Mouse (Mus musculus) adipocyte (in vitro differentiated cells): ENCODE data around the gene Jam3.

ENCODE experiments used
- DNase-seq: peaks from one replicate; pipeline ENCODE4 v3.0.0-alpha.2; 2016; ENCODE audit warnings: low spot score

Gene Jam3

DNA sequence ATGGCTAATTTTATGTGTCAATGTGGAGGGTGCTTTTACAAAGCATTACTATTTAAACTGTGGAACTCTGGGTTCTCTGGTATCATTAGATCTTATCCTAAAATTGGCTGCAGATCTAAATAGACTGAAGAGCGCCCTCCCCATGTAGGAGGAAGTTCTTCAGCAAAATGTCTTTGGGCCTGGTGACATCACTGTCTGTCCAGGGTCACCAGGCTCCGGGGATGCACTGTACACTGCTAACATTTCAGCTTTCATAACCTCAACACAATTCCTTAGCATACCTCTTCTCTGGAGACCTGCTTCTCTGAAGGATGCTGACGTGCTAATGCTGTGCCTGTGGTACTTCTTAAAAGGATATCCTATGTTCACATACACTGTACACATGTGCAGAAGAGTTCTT is 43.5 kb downstream of the Jam3 start:
- no peak for DNase-seq

DNA sequence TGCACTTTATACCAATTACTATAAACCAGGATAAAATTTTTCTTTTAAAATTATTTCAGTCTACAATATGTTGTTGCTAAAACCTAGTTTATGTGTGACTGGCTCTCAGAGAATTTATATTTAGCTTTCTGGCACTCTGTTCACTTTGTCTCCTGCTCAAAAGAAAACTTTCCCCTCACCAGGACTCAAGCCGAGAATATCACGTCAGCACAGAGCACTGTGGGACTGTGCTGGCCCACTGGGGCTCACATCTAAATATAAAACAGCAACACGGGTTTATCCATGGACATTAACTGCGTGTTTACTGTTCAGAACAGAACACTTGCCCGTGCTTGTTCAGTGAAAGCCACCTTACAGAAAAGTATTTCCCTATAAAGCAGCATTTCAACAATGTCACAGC is 44.5 kb downstream of the Jam3 start:
- no peak for DNase-seq

DNA sequence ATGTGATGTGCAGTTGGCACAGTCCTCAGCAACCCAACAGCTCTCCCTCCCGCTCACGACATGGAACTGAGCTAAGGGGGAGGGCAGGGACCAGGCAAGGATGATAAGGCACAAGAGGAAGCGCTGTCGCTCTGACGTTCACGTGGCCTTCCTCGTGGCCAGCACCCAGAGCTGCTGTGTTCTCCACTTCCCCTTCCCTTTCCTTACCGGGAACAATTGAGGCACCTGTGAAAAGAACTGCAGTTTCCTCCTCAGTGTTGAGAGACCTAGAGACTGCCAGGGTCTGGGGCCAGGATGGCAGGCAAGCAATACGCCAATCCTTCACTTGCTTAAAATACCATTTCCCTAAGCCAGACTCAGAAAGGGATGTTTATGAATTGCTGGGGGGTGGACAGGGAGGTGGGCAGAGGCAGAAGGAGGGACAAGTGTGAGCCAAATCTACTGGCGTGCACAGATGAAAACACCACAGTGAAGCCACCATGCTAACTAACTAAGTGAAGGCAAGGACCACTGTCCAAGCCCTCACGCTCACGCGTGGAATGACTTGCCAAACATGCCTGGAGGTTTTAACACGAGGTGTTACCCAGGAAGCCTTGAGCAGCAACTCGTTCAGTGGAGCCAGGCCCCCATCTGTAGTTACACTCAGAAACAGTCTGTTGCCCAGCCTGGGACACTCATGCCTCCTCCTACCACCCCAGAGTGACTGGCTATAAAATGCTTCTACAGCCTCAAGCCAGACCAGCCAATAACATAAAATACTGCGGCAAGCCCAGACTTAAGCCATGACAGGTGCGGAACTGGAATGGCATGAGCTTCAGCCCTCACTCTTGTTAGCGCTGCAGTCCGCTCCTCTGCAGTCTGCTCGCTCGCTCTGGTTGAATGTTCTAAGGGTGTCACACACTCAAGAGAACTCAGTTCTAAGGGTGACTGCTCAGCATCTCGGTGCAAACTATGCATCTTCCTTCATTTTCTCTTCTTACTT is 45.4 kb downstream of the Jam3 start:
- DNase-seq: no peak

DNA sequence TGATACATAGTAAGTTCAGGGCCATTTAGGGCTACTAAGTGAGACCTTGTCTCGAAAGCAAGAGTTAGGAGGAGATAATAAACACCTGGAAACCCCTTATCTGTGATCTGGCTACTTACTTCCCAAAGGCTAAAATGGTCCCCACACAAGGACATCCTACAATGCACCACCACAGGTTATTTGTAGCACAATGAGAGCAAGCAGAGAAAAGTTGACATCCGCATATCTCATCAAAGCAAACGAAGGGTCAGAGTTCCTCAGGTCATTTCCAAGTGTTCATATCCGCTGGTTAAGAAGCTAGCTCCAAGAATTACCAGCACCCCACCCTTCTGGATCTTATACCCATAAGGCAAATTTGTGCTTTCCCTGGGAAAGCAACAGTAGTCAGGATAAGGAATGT is 46.8 kb downstream of the Jam3 start:
- no peak for DNase-seq

DNA sequence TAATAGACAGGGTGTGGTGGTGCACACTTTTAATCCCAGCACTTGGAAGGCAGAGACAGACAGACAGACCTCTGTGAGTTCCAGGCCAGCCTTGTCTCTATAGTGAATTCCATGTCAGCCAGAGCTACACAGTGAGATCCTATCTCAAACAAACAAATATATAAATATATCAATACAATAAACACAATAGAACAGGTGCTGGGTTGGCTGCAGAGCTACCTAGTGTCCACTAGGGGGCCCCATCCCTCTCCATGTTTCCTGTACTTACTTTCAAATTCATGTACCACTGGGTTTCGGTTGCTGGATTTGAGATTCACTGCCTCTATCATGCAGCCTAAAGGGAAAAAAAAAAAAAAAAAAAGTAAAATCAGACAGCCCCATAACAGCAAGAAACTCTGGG is 49.1 kb downstream of the Jam3 start:
- peak; percentile 48 for DNase-seq

DNA sequence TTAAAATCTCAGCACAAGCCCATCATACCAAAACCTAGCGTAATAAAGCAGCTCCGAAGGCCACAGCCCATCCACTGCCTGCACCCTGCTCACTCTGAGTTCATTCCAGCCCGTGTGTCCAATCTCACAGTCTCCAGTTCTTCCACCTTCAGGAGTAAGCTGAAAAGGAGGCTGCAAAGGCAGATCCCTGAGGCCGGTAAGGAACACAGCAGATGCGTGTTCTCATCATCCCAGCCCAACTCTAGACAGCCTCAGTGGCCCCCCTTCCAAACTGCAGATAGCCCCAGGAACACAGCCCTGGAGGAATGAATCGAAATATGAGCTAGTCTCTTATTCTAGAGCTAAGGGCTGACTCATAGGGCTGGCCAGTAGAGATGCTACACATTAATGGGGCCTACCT is 53.8 kb downstream of the Jam3 start:
- no peak for DNase-seq

DNA sequence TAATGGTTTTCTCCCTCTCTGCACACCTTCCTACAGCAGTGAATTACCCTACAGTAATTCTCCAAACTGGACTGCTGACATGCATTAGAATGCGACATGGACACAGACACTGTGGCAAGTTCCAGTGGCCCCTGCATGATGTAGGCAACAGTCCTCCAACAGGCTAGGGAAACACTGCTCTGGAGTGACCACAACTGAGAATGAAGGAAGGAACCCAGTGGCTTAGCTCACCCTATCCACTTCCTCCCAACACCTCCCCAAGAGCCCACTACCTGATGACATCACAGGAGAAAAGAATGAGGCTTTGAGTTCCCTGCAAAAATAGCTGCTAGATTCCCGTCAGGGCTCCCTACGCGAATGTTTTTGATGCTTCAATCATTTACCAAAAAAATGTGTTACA is 55.7 kb downstream of the Jam3 start:
- no peak for DNase-seq

DNA sequence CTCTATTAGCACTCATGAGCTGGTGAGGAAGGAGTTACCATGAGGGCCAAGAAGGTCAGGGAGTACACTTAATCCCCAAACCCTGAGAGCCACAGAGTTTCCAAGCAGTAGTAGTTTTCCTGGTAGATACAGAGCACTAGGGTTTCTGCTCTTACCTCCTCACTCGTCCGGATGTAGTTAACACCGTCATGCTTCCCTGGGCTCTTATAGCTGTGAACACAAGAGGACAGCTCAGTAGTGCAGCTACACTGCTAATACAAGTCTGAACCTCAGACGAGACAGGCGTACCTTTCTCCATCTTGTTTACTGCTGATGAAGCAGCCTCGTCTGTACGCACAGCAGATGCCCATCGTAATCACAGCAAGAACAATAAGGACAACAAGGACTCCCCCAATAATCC is 56.7 kb downstream of the Jam3 start:
- no peak for DNase-seq

DNA sequence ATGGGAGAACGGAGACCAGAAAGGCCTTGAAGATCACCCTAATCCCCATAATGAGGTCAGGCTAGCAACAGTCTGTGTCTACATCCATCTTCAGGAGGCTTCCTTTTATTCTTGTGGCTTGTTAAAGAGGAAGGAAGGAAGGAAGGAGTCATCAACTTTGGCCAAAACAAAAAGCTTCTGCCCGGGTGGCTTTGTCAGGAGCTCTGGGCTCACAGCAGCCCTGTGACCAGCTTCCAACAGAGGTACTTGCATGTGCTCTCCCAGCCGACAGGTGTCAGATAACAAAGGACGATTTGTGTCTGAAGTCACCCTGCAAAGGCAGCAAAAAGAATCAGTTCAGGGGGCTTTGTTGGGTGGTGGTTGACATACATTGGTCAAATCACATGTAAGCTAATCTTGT is 57.1 kb downstream of the Jam3 start:
- no peak for DNase-seq

DNA sequence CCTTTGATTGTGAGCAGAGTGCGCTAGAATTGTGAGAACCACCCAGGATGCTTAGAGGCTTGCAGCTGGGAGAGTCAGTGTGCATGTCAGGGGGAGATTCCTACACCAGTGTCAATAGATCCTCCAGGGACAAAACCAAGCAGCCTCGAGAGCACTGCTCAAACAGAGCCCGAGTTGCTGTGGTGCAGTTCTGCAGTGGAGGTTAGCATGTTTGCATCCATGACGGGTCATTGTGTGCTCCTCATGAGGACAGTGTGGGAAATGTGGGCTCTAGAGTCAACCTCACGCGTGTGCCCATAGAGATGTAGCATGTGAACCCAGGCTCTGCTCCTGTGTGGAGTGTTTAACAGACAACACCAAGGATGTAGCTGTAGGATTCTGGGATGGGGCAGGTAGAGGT is 62.3 kb downstream of the Jam3 start:
- DNase-seq: no peak

DNA sequence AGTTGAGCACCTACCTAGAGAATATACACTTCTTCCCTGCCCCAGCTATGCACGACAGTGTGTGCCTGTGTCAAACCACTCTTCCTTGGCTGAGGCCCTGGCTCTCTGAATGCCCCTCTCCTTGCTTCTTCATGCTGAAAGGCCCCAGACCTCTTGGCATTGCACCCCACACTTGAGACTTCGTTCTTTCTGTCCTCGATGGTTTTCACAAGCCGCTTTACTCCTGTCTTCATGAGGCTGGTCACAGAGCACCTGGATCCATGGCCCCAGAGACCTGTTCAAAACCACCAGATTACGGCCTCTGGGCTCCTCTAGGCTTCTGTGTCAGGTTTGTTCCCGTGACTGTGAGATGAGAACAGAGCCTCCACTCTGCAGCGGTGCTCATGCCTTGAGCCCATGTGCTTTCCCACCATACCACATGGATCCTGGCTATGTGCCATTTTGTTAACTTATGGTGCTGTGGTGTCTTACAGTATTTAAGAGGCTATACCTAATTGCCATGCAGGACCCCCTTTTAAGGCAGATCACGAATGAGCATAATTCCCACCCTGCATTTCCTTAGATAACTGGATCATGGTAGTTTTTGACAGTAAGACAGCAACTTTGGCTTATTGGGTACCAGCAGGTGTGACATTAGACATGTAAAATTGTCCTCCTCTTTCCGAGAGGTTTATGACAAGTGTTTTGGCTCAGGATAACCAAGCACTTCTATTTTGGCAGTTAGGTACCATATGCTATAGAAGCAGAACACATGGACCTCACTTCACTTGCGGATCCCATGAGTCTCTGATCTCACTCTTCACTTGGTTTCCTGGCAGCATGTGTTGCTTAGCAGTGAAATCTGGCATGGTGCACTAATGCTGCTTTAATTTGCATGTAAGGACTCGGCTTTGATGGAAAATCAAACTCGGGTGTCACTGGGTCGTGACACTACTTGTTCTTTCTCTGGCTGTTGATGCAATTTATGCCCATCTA is 64.1 kb downstream of the Jam3 start:
- DNase-seq: no peak

DNA sequence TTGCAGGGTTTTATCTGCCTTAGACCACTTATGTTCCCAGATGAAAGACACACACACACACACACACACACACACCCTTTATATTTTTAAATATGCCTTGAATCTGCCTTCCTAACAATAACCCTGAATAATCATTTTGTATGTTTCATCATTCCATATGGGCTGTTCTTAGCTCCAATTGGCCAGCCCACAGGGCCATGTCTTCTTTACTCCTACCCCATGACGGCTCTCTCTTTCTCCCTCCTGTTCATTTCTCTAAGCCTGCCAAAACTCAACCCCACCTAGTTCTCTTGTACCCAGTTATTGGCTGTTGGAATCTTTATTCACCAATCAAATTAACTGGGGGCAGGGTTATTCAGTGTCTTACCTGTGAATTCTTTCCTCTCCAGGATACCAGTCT is 65.1 kb downstream of the Jam3 start:
- DNase-seq: no peak

DNA sequence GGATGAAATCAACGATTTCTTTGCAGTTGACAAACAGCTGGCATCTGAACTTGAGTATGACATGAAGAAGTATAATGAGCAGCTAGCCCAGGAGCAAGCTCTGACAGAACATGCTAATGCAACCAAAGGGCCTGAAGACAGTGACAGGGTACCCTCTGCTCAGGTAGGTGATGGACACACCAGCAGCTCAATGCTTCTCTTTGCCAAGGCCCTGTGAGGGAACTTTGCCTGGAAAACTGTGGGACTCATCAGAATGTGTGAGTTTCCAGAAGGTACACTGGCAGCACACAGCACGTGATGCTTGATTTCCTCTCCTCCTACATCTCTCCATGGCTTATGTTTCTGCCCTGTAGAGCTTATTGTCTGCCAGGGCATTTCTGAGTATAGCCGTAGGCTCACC is 67.8 kb downstream of the Jam3 start:
- peak; percentile 4 for DNase-seq

DNA sequence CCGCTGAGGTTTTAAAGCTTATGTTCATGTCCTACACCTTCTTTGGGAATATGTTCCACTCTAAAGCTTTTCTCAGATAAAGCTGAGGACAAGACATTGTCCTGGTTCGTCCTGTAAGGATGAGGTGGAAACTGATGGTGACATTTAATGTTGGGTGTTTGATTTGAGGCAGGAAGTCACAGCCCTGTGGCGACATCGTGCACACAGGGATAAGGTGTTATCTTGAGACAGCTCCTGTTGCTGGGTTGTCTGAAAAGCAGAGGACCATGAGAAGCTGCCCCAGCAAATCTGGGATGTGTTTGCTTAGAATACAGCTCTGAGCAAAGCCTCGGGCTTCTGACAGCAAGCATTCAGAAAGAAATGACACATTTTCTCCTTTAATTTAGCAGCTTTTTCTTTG is 69.0 kb downstream of the Jam3 start:
- DNase-seq: no peak

DNA sequence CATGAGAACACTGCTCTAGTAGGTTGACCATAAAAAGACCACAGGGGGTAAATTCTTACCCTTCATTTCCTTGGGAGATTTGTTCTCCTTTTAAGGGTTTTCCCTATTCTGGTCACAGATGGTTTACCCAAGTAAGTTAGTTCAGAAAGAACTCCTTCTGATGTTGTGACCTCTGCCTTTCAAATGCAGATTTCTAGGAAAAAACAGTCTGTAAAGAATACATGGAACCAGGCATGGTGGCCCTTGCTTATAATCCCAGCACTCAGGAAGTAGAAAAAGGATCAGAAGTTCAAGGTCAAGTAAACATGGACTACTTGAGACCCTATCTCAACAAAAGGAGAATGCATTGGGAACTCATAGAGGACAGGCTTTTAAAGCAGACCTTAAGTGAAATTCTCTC is 79.4 kb downstream of the Jam3 start:
- no peak for DNase-seq

DNA sequence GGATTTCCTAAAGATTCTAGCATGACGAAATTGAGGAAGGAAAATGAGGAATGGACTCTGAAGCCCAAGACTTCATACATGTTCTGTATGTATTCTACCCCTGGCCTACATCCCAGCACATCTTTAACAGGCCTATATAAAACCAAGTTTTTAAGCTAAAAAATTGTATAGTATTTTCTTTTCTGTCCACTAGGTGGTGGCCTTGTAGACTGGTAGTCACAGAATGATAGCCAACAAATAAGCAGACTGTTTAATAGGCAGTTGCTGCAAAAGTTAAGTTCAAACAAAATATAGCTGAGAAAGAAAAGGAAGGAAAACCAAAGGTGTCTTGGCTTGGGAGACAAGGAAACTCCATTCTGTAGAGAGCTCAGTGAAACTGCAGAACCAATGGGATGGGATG is 80.5 kb downstream of the Jam3 start:
- peak; percentile 8 for DNase-seq

DNA sequence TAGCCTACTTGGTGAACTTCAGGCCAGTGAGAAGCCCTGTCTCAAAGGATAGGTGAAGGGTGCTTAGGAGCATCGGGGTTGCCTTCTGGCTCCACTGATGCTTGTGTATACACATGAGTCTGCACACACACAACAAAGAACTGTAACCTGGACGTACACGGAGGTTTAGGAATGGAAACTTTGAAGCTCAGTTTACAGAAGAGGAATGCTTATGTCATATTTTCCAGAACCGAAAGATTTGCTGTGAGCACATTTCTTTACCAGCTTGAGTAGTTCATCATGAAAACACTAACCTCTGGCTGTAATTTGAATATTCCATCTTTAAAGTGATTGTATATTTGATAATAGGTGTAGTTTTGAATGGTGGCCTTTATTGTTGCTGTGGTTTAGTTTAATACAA is 84.3 kb downstream of the Jam3 start:
- no peak for DNase-seq

DNA sequence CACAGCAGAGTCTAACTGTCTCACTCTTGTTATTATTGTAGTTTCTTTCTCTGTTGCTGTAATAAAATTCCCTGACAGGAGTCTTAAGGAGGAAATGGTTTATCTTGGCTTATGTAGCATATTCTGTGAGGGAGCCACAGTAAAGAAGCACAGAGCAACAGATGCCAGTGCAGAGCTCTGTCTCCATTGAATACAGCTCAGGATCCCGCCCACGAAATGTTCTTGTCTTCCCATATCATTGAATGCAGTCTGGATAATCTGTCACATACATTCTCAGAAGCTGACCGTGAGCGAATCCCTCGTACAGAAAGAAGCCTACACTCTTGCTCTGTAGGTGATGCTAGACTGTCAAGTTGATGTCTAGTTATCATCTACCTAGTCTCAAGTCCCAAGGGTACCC is 96.9 kb downstream of the Jam3 start:
- no peak for DNase-seq

DNA sequence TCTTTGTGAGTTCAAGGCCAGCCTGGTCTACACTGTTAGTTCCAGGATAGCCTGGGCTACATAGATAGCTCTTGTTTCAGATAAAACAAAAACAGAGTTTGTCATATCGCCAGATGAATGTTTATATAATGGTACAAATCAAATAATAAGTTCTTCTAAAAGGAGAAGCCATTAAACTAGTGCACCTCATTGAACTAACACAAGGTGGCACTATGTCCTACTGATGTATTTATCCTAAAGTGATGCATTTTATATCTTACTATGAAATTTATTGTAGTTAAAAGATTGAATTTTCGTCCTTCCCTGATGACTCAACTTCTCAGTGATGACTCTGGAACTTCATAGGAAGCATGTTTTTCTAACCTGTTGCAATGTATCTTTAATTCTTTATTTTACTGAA is 105.7 kb downstream of the Jam3 start:
- no peak for DNase-seq
